Mouse (Mus musculus): ENCODE measurements around the gene Grik4. TPM values are rescaled to one million over a fixed set of nuclear protein-coding genes. Genes with fewer than 3 reads are reported as not detected.
A peak's percentile ranks its signal among the peaks of the same experiment; 100 is the strongest.

The Grik4 gene
- total and polyA plus RNA-seq, 2 experiments from 2014 or later: 9.5 to 17.2 TPM

DNA sequence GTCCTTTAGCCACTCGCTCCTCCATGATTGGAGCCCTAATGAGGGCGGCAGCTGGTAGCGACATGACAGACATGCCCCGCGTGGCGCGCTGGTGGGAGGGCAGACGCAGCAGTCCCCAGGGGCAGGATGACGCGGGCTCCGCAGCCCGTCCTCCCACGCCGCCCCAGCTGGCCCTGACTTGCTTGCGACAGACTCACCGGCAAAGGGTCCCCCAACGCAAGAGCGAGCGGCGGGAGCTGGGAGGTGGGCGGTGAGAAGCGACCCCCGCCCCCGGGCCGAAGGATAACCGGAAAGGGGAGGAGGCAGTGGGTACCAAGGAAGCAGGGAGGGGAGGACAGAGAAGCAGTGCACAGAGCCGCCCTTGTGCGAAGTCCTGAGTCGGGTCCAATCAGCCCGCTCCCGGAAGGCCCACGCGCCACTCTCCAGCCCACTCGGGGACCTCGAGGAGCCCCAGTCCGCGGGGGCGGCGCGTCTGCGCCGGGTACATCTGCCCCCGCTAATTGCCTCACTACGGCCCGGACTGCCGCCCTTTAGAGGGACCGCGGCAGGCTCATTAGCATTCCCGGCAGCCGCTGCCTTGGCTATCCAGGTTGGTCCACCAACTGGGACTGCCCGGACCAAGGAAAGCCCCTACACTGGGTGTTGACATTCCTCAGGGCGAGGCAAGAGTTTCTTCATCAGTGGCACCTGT lies 46.8 kb downstream of the Grik4 start:
- H3K4me2 ChIP-seq (ENCODE audit: low read depth, low read length, poor library complexity, severe bottlenecking): peak overlapping the region; percentile 92
- H3K36me3 ChIP-seq (ENCODE audit: insufficient read depth, low read length): no peaks in the 10 kb centered on the region
- DNase-seq (ENCODE audit: low spot score) (peak; percentile 80), ATAC-seq (ENCODE audit: low FRiP score) (peak; percentile 85)
- under 1% methylated on average over 49 of the region's 52 CpGs for WGBS
- H3K9me3 ChIP-seq (ENCODE audit: low read length): no peaks in the 10 kb centered on the region
- no peak for TF ChIP-seq CTCF (IDR thresholded peaks at IDR 0.05)
- H3K27ac ChIP-seq (ENCODE audit: low read depth, low read length): peak overlapping the region; percentile 60
- 0 out of 2 replicates have a peak, but pooled peaks cover 6% of the 10 kb centered on the region for H3K27me3 ChIP-seq (ENCODE audit: insufficient read depth, low read length)
- H3K4me3 ChIP-seq (ENCODE audit: low read depth, low read length): peak overlapping the region; percentile 49
- H3K4me1 ChIP-seq (ENCODE audit: insufficient read depth, low read length): 0 out of 2 replicates have a peak, but pooled peaks cover 4% of the 10 kb centered on the region
- H3K9ac ChIP-seq (replicated peaks; ENCODE audit: low read length, poor library complexity, severe bottlenecking): peak overlapping the region; percentile 30

DNA sequence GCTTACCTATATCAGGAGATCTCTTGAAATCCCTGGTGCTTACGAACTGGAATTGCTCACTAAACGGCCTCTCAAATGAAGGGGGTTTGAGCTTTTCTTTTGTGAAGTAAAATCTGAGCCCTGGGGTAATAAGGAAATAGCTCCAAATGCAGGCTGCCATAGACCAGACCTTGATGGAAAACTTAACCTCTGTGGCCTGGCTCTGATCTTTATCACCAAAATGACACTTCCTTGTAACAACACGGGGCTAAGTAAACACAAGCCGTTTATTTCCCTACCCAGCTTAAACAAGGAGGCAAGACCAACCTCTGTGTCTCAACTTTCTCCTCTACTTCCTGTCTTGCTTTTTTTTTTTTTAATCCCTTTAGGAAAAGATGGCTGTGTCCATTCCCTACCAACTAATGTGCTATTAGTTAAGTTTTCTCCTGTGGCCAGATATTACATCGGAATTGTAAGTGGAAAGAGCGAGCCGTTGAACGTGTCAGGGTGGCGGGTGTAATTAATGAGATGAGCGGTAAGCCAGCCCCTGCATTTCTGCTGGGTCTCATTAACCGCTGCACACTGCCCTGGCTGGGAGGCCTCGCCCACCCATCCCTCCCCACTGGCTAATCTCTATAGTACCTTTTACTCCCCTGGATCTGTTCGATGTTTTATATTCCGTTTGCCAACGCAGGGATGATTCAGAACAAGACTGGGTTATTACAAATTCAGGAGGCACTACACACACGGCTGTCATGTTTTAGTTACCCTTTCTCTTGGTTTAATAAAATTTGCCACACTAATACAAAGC lies 47.7 kb downstream of the Grik4 start:
- ATAC-seq (ENCODE audit: low FRiP score): no peak
- Histone ChIP-seq H3K4me2 (ENCODE audit: low read depth, low read length, poor library complexity, severe bottlenecking) (peak overlapping the region; percentile 92), H3K36me3 (ENCODE audit: insufficient read depth, low read length) (no peaks in the 10 kb centered on the region), H3K27ac (ENCODE audit: low read depth, low read length) (peak overlapping the region; percentile 60), H3K27me3 (ENCODE audit: insufficient read depth, low read length) (0 out of 2 replicates have a peak, but pooled peaks cover 6% of the 10 kb centered on the region), H3K9ac (replicated peaks; ENCODE audit: low read length, poor library complexity, severe bottlenecking) (peak overlapping the region; percentile 30; the same call in 1 of the 2 replicates), H3K4me1 (ENCODE audit: insufficient read depth, low read length) (0 out of 2 replicates have a peak, but pooled peaks cover 4% of the 10 kb centered on the region), H3K9me3 (ENCODE audit: low read length) (0 out of 2 replicates have a peak, but pooled peaks cover under 1% of the 10 kb centered on the region), H3K4me3 (ENCODE audit: low read depth, low read length) (peak overlapping the region; percentile 49)
- TF ChIP-seq CTCF (IDR thresholded peaks at IDR 0.05): no peak
- peak; percentile 43 for DNase-seq (ENCODE audit: low spot score)
- WGBS: 7% methylated on average over 16 of the region's 16 CpGs

- H3K4me3 ChIP-seq (ENCODE audit: low read depth, low read length): no peak overlapping the region
- no peak for DNase-seq (ENCODE audit: low spot score)
- H3K36me3 ChIP-seq (ENCODE audit: insufficient read depth, low read length): no peaks in the 10 kb centered on the region
- TF ChIP-seq CTCF (IDR thresholded peaks at IDR 0.05): no peak
- H3K9ac ChIP-seq (replicated peaks; ENCODE audit: low read length, poor library complexity, severe bottlenecking): no peak overlapping the region
- ATAC-seq (ENCODE audit: low FRiP score): no peak
- H3K4me1 ChIP-seq (ENCODE audit: insufficient read depth, low read length): no peaks in the 10 kb centered on the region
- 0 out of 2 replicates have a peak, but pooled peaks cover 6% of the 10 kb centered on the region for H3K27me3 ChIP-seq (ENCODE audit: insufficient read depth, low read length)
- H3K27ac ChIP-seq (ENCODE audit: low read depth, low read length): no peak overlapping the region
- no peak overlapping the region for H3K4me2 ChIP-seq (ENCODE audit: low read depth, low read length, poor library complexity, severe bottlenecking)
- H3K9me3 ChIP-seq (ENCODE audit: low read length): 0 out of 2 replicates have a peak, but pooled peaks cover 3% of the 10 kb centered on the region
- 91% methylated on average over 8 of the region's 8 CpGs for WGBS
Measured at GRCm38 (mm10) chr9:42892765-42893164, 51.5 kb downstream of the Grik4 start.

GRCm38 (mm10) chr9:42887930-42888329 lies 56.4 kb downstream of the Grik4 start:
- Histone ChIP-seq H3K27ac (ENCODE audit: low read depth, low read length) (no peak overlapping the region), H3K36me3 (ENCODE audit: insufficient read depth, low read length) (no peaks in the 10 kb centered on the region), H3K4me2 (ENCODE audit: low read depth, low read length, poor library complexity, severe bottlenecking) (no peak overlapping the region), H3K4me1 (ENCODE audit: insufficient read depth, low read length) (no peaks in the 10 kb centered on the region), H3K9me3 (ENCODE audit: low read length) (0 out of 2 replicates have a peak, but pooled peaks cover 3% of the 10 kb centered on the region), H3K4me3 (ENCODE audit: low read depth, low read length) (no peak overlapping the region), H3K9ac (replicated peaks; ENCODE audit: low read length, poor library complexity, severe bottlenecking) (no peak overlapping the region), H3K27me3 (ENCODE audit: insufficient read depth, low read length) (0 out of 2 replicates have a peak, but pooled peaks cover 4% of the 10 kb centered on the region)
- TF ChIP-seq CTCF (IDR thresholded peaks at IDR 0.05): no peak
- WGBS: 61% methylated on average over 4 of the region's 4 CpGs
- DNase-seq (ENCODE audit: low spot score) (no peak), ATAC-seq (ENCODE audit: low FRiP score) (no peak)

DNA sequence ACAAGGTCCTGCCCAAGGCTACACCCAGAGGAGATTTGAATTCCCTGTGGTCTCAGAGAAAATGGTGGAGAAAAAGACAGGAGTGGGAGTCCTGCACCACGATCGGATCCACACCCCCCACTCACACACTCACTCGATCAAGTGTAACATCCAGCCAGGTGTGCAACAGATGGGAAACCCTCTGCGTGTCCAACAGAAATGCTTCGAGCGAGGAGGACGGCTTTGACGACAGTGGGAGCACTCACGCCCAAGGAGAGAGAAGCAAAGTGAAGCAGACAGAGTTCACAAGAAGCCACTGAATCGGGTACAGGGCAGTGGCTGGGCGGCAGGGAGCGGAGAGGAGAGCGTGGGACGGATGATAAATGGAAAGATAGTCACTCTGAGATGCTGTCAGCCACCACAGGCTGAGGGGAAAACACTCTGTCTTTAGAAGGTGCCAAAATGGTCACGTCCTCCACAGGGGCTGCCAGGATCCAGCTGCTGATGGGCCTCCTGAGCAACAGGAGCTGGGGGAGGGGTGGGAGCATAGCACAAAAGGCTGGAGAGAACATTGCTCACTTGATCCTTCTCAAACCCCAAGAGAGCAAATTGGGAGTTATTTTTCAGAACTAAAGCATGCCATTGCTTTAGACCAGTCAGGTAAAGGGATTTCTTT lies 58.1 kb downstream of the Grik4 start:
- 66% methylated on average over 15 of the region's 15 CpGs for WGBS
- ATAC-seq (ENCODE audit: low FRiP score) (no peak), DNase-seq (ENCODE audit: low spot score) (no peak)
- no peaks in the 10 kb centered on the region for H3K36me3 ChIP-seq (ENCODE audit: insufficient read depth, low read length)
- H3K9ac ChIP-seq (replicated peaks; ENCODE audit: low read length, poor library complexity, severe bottlenecking): no peak overlapping the region
- H3K4me3 ChIP-seq (ENCODE audit: low read depth, low read length): no peak overlapping the region
- H3K9me3 ChIP-seq (ENCODE audit: low read length): no peaks in the 10 kb centered on the region
- no peak for TF ChIP-seq CTCF (IDR thresholded peaks at IDR 0.05)
- H3K27me3 ChIP-seq (ENCODE audit: insufficient read depth, low read length): 0 out of 2 replicates have a peak, but pooled peaks cover 4% of the 10 kb centered on the region
- no peak overlapping the region for H3K27ac ChIP-seq (ENCODE audit: low read depth, low read length)
- H3K4me1 ChIP-seq (ENCODE audit: insufficient read depth, low read length): no peaks in the 10 kb centered on the region
- no peak overlapping the region for H3K4me2 ChIP-seq (ENCODE audit: low read depth, low read length, poor library complexity, severe bottlenecking)
